Mouse (Mus musculus) testis, adult 2 months (tissue): Measurements from ENCODE around the gene Bcl2l11. TPM values are rescaled to one million over a fixed set of nuclear protein-coding genes. Genes with fewer than 3 reads are reported as not detected.

Experiments used
- H3K27ac ChIP-seq: fragments of 200-500 bp; 2 replicates; pipeline ENCODE4 v1.5.1; 2012; ENCODE audit warnings: low read depth, low read length; ENCODE audit not compliant: control insufficient read depth, insufficient read depth
- H3K27me3 ChIP-seq: fragments of 200-500 bp; 2 replicates; pipeline ENCODE4 v1.6.1; 2012; ENCODE audit warnings: mild to moderate bottlenecking, low read length, moderate library complexity; ENCODE audit not compliant: control insufficient read depth, insufficient read depth
- H3K36me3 ChIP-seq: fragments of 200-500 bp; 2 replicates; pipeline ENCODE4 v1.6.1; 2012; ENCODE audit warnings: mild to moderate bottlenecking, low read length; ENCODE audit not compliant: control insufficient read depth, insufficient read depth
- H3K4me1 ChIP-seq: fragments of 200-500 bp; 2 replicates; pipeline ENCODE4 v1.6.1; 2012; ENCODE audit warnings: low read length; ENCODE audit not compliant: control insufficient read depth, insufficient read depth
- H3K4me3 ChIP-seq: fragments of 200-500 bp; 2 replicates; pipeline ENCODE4 v1.5.1; 2012; ENCODE audit warnings: low read depth, mild to moderate bottlenecking, low read length, moderate library complexity, mixed read lengths; ENCODE audit not compliant: control insufficient read depth
- CTCF ChIP-seq: fragments of 200-500 bp; IDR thresholded peaks from 2 replicates; pipeline ENCODE4 v1.5.1; 2012; ENCODE audit warnings: low read depth, mild to moderate bottlenecking, inconsistent platforms, low read length, moderate library complexity; ENCODE audit not compliant: control insufficient read depth, insufficient read depth, insufficient replicate concordance
- POLR2A ChIP-seq: fragments of 200-500 bp; IDR thresholded peaks from 2 replicates; pipeline ENCODE4 v1.6.1; 2012; ENCODE audit warnings: low read depth, mild to moderate bottlenecking, inconsistent platforms, low read length, moderate library complexity; ENCODE audit not compliant: control insufficient read depth
- polyA plus RNA-seq: library from polyadenylated mRNA; depleted of rRNA; stranded (reverse); fragments of >200 nt; gene quantifications from 2 replicates; pipeline ENCODE4 v1.2.3, GENCODE M21; 2012

Gene Bcl2l11
- polyA plus RNA-seq, 1 experiment, result 63.3 TPM

- no peak for TF ChIP-seq POLR2A
- TF ChIP-seq CTCF, result no peak
Measured at GRCm38 (mm10) chr2:128209841-128210329, 84.0 kb downstream of the Bcl2l11 start.

GRCm38 (mm10) chr2:128210376-128210775, 84.5 kb downstream of the Bcl2l11 start:
- H3K27me3 ChIP-seq, result no peaks in the 10 kb centered on the region
- no peak overlapping the region for H3K27ac ChIP-seq
- no peak for TF ChIP-seq CTCF
- no peak for TF ChIP-seq POLR2A
- H3K4me3 ChIP-seq, result no peak overlapping the region
- H3K36me3 ChIP-seq, result no peaks in the 10 kb centered on the region
- peaks cover 4% of the 10 kb centered on the region; the same call in 1 of the 2 replicates for H3K4me1 ChIP-seq

More at GRCm38 (mm10) chr2:128209841-128210329, 84.0 kb downstream of the Bcl2l11 start:
- Histone ChIP-seq H3K36me3 (no peaks in the 10 kb centered on the region), H3K27ac (no peak overlapping the region), H3K4me3 (no peak overlapping the region), H3K4me1 (peaks cover 4% of the 10 kb centered on the region; the same call in 1 of the 2 replicates), H3K27me3 (no peaks in the 10 kb centered on the region)

- Histone ChIP-seq H3K27ac (no peak overlapping the region), H3K36me3 (no peaks in the 10 kb centered on the region), H3K27me3 (no peaks in the 10 kb centered on the region), H3K4me3 (no peak overlapping the region), H3K4me1 (peaks cover 4% of the 10 kb centered on the region; the same call in 1 of the 2 replicates)
- TF ChIP-seq CTCF (no peak), POLR2A (no peak)
Measured at GRCm38 (mm10) chr2:128211022-128211880, 85.4 kb downstream of the Bcl2l11 start.

GRCm38 (mm10) chr2:128211881-128212209, 86.0 kb downstream of the Bcl2l11 start:
- Histone ChIP-seq H3K36me3 (no peaks in the 10 kb centered on the region), H3K27me3 (no peaks in the 10 kb centered on the region), H3K4me3 (no peak overlapping the region), H3K27ac (no peak overlapping the region), H3K4me1 (peaks cover 4% of the 10 kb centered on the region; the same call in 1 of the 2 replicates)
- no peak for TF ChIP-seq CTCF
